Mouse (Mus musculus) small intestine, adult 2 months (tissue): ENCODE measurements around the gene Gpatch2. TPM values are rescaled to one million over a fixed set of nuclear protein-coding genes. Genes with fewer than 3 reads are reported as not detected.

Experiments
- H3K27ac ChIP-seq: fragments of 200-500 bp; 2 replicates; pipeline ENCODE4 v1.5.1; 2012; ENCODE audit warnings: low read depth, low read length, control low read depth, inconsistent platforms; ENCODE audit not compliant: insufficient read depth
- H3K27me3 ChIP-seq: fragments of 200-500 bp; 2 replicates; pipeline ENCODE4 v1.6.1; 2012; ENCODE audit warnings: mild to moderate bottlenecking, moderate library complexity, low read length, inconsistent platforms; ENCODE audit not compliant: control insufficient read depth, insufficient read depth
- H3K36me3 ChIP-seq: fragments of 200-500 bp; 2 replicates; pipeline ENCODE4 v1.6.1; 2012; ENCODE audit warnings: mild to moderate bottlenecking, low read length, control low read depth, inconsistent platforms; ENCODE audit not compliant: control insufficient read depth, insufficient read depth
- H3K4me1 ChIP-seq: fragments of 200-500 bp; 2 replicates; pipeline ENCODE4 v1.6.1; 2012; ENCODE audit warnings: low read length, inconsistent platforms, mixed read lengths; ENCODE audit not compliant: control insufficient read depth, insufficient read depth, insufficient read length
- H3K4me3 ChIP-seq: fragments of 200-500 bp; 2 replicates; pipeline ENCODE4 v1.5.1; 2012; ENCODE audit warnings: low read depth, mild to moderate bottlenecking, control low read depth, inconsistent platforms, low read length, moderate library complexity
- CTCF ChIP-seq: fragments of 200-500 bp; IDR thresholded peaks from 2 replicates; pipeline ENCODE4 v1.5.1; 2012; ENCODE audit warnings: low read depth, mild to moderate bottlenecking, control low read depth, inconsistent platforms, low read length, moderate library complexity, mixed read lengths; ENCODE audit not compliant: insufficient replicate concordance, insufficient read length; ENCODE audit errors: extremely low read depth
- POLR2A ChIP-seq: fragments of 200-500 bp; IDR thresholded peaks from 2 replicates; pipeline ENCODE4 v1.6.1; 2012; ENCODE audit warnings: low read depth, mild to moderate bottlenecking, control low read depth, inconsistent platforms, low read length, moderate library complexity
- WGBS: fragments of 180-500 bp; shearing (Covaris S2); methylation state at CpG from one replicate; pipeline ENCODE4 v1.1.7; 2018; 5-methylcytosine and 5-hydroxymethylcytosine counted together
- polyA plus RNA-seq: library from polyadenylated mRNA; depleted of rRNA; stranded (reverse); fragments of >200 nt; gene quantifications from 2 replicates; pipeline ENCODE4 v1.2.3, GENCODE M21; 2012

The Gpatch2 gene
- polyA plus RNA-seq, 1 experiment = 6.7 TPM

- Histone ChIP-seq H3K27me3 (no peaks in the 10 kb centered on the region), H3K4me1 (no peaks in the 10 kb centered on the region), H3K36me3 (peaks cover 25% of the 10 kb centered on the region), H3K27ac (no peak overlapping the region), H3K4me3 (peak overlapping the region; percentile 17; the same call in 1 of the 2 replicates)
- TF ChIP-seq POLR2A = 0 out of 2 replicates have a peak, but pooled peaks have one; percentile 10
- no peak for TF ChIP-seq CTCF
- 92% methylated on average over 26 of the region's 26 CpGs for WGBS
Measured at GRCm38 (mm10) chr1:187348053-187348820, 132.9 kb downstream of the Gpatch2 start.

GRCm38 (mm10) chr1:187348859-187349258 lies 133.6 kb downstream of the Gpatch2 start:
- H3K36me3 ChIP-seq = peaks cover 24% of the 10 kb centered on the region
- 90% methylated on average over 14 of the region's 14 CpGs for WGBS
- H3K4me3 ChIP-seq = no peak overlapping the region
- TF ChIP-seq POLR2A (no peak), CTCF (no peak)
- no peaks in the 10 kb centered on the region for H3K27me3 ChIP-seq
- no peak overlapping the region for H3K27ac ChIP-seq
- no peaks in the 10 kb centered on the region for H3K4me1 ChIP-seq

GRCm38 (mm10) chr1:187356169-187356568 lies 140.9 kb downstream of the Gpatch2 start:
- no peak for TF ChIP-seq POLR2A
- no peak for TF ChIP-seq CTCF
- Histone ChIP-seq H3K36me3 (peaks cover 5% of the 10 kb centered on the region; the same call in 1 of the 2 replicates), H3K27ac (no peak overlapping the region), H3K27me3 (no peaks in the 10 kb centered on the region), H3K4me1 (no peaks in the 10 kb centered on the region), H3K4me3 (no peak overlapping the region)
- WGBS = 91% methylated on average over 15 of the region's 15 CpGs

- no peak overlapping the region for H3K4me3 ChIP-seq
- WGBS = 93% methylated on average over 8 of the region's 8 CpGs
- no peaks in the 10 kb centered on the region for H3K27me3 ChIP-seq
- H3K4me1 ChIP-seq = no peaks in the 10 kb centered on the region
- no peak overlapping the region for H3K27ac ChIP-seq
- peaks cover 4% of the 10 kb centered on the region; the same call in 1 of the 2 replicates for H3K36me3 ChIP-seq
- no peak for TF ChIP-seq POLR2A
- TF ChIP-seq CTCF = no peak
Measured at GRCm38 (mm10) chr1:187356904-187357303, 141.6 kb downstream of the Gpatch2 start.

GRCm38 (mm10) chr1:187360240-187360639 lies 144.9 kb downstream of the Gpatch2 start:
- WGBS = 41% methylated on average over 3 of the region's 3 CpGs
- H3K36me3 ChIP-seq = no peaks in the 10 kb centered on the region
- H3K4me1 ChIP-seq = no peaks in the 10 kb centered on the region
- no peak overlapping the region for H3K27ac ChIP-seq
- no peaks in the 10 kb centered on the region for H3K27me3 ChIP-seq
- TF ChIP-seq POLR2A = no peak
- TF ChIP-seq CTCF = no peak
- no peak overlapping the region for H3K4me3 ChIP-seq

GRCm38 (mm10) chr1:187362536-187362935 lies 147.2 kb downstream of the Gpatch2 start:
- TF ChIP-seq POLR2A (no peak), CTCF (no peak)
- Histone ChIP-seq H3K27me3 (no peaks in the 10 kb centered on the region), H3K4me3 (no peak overlapping the region), H3K4me1 (no peaks in the 10 kb centered on the region), H3K27ac (no peak overlapping the region), H3K36me3 (no peaks in the 10 kb centered on the region)
- WGBS = 91% methylated on average over 5 of the region's 5 CpGs

GRCm38 (mm10) chr1:187365424-187365823 lies 150.1 kb downstream of the Gpatch2 start:
- WGBS = 81% methylated on average over 3 of the region's 3 CpGs
- Histone ChIP-seq H3K36me3 (no peaks in the 10 kb centered on the region), H3K27ac (no peak overlapping the region), H3K4me3 (no peak overlapping the region), H3K4me1 (no peaks in the 10 kb centered on the region), H3K27me3 (no peaks in the 10 kb centered on the region)
- TF ChIP-seq CTCF (no peak), POLR2A (no peak)
